Mouse (Mus musculus): Measurements from ENCODE around the gene Mpeg1.

- no peak for TF ChIP-seq GATA1 (IDR thresholded peaks at IDR 0.05; ENCODE audit: borderline replicate concordance, low read length)
- no peak for TF ChIP-seq FLI1 (IDR thresholded peaks at IDR 0.05; ENCODE audit: low read length)
Observed at GRCm38 (mm10) chr19:12466204-12466603, 5.6 kb downstream of the Mpeg1 start.

Measured in megakaryocyte, embryonic 14.5 days (primary cell).